Mouse (Mus musculus) stomach, embryonic 14.5 days (tissue): ENCODE measurements at regions not wholly inside any gene's neighbourhood (a gene's known extent, or its start where the extent isn't known, plus 50 kb on each side); places are given as distances from the start of the nearest gene placed in this dataset.

Source experiments
- ATAC-seq: fragments of 200-750 bp; cut with Nextera tagmentation; 2 replicates; pipeline ENCODE4 v1.8.0; 2017; ENCODE audit warnings: low read depth, moderate TSS enrichment; ENCODE audit not compliant: insufficient number of reproducible peaks, insufficient read depth, low FRiP score
- H3K27ac ChIP-seq: fragments of 300-500 bp; sonication (generic); 2 replicates; pipeline ENCODE4 v1.5.1; 2014; ENCODE audit warnings: mild to moderate bottlenecking, low read length, moderate library complexity, mixed read lengths
- H3K27me3 ChIP-seq: fragments of 300-500 bp; sonication (generic); 2 replicates; pipeline ENCODE4 v1.6.1; 2014; ENCODE audit warnings: low read length, control low read depth, mixed read lengths; ENCODE audit not compliant: control insufficient read depth, insufficient read depth
- H3K36me3 ChIP-seq: fragments of 300-500 bp; sonication (generic); 2 replicates; pipeline ENCODE4 v1.6.1; 2014; ENCODE audit warnings: mild to moderate bottlenecking, control low read depth, low read length, moderate library complexity, mixed read lengths; ENCODE audit not compliant: control insufficient read depth, insufficient read depth
- H3K4me1 ChIP-seq: fragments of 300-500 bp; sonication (generic); 2 replicates; pipeline ENCODE4 v1.6.1; 2014; ENCODE audit warnings: low read length, control low read depth, mixed read lengths; ENCODE audit not compliant: control insufficient read depth, insufficient read depth
- H3K4me2 ChIP-seq: fragments of 300-500 bp; sonication (generic); replicated peaks from 2 replicates; pipeline ENCODE4 v1.6.1; 2014; ENCODE audit warnings: low read depth, low read length, control low read depth
- H3K4me3 ChIP-seq: fragments of 300-500 bp; sonication (generic); 2 replicates; pipeline ENCODE4 v1.5.1; 2014; ENCODE audit warnings: low read depth, low read length, control low read depth
- H3K9ac ChIP-seq: fragments of 300-500 bp; sonication (generic); replicated peaks from 2 replicates; pipeline ENCODE4 v1.6.1; 2014; ENCODE audit warnings: low read depth, mild to moderate bottlenecking, control low read depth, low read length, moderate library complexity, mixed read lengths
- H3K9me3 ChIP-seq: fragments of 300-500 bp; sonication (generic); 2 replicates; pipeline ENCODE4 v1.6.1; 2016; ENCODE audit warnings: low read depth, low read length, control low read depth; ENCODE audit not compliant: control insufficient read depth
- WGBS: fragments of 180-500 bp; shearing (Covaris S2); extraction: QIAGEN DNeasy Blood & Tissue Kit; methylation state at CpG from one replicate; pipeline ENCODE4 v1.1.7; 2014; 5-methylcytosine and 5-hydroxymethylcytosine counted together

GRCm38 (mm10) chr2:106529247-106529646, 163.8 kb upstream of the Mpped2 start:
- Histone ChIP-seq H3K27me3 (no peaks in the 10 kb centered on the region), H3K4me2 (no peak overlapping the region), H3K4me3 (no peak overlapping the region), H3K9me3 (no peaks in the 10 kb centered on the region), H3K36me3 (no peaks in the 10 kb centered on the region), H3K4me1 (no peaks in the 10 kb centered on the region), H3K9ac (no peak overlapping the region), H3K27ac (no peak overlapping the region)
- WGBS = 75% methylated on average over 5 of the region's 5 CpGs
- no peak for ATAC-seq

DNA sequence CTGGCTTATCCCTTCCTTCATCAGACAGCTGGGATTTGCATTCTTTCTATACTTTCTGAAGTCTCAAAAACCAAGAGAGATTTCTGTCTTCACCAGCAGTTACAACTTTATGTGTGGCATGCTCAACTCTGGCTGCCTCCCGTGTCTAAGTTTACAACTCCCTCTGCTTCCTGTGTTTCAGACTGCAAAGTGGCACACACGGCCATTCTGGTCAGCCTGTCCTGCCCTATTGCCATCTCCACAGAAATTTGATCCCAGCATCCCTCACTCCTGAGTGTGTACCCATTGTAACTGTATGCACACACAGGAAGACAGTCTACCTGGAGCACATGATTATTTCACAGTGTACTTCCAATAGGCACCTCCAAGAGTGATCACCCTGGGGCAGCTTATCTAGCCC, 163.3 kb upstream of the Mpped2 start:
- Histone ChIP-seq H3K4me1 (no peaks in the 10 kb centered on the region), H3K36me3 (no peaks in the 10 kb centered on the region), H3K9me3 (no peaks in the 10 kb centered on the region), H3K9ac (no peak overlapping the region), H3K4me2 (no peak overlapping the region), H3K4me3 (no peak overlapping the region), H3K27me3 (no peaks in the 10 kb centered on the region), H3K27ac (no peak overlapping the region)
- WGBS = 52% methylated on average over 2 of the region's 2 CpGs
- ATAC-seq = no peak

DNA sequence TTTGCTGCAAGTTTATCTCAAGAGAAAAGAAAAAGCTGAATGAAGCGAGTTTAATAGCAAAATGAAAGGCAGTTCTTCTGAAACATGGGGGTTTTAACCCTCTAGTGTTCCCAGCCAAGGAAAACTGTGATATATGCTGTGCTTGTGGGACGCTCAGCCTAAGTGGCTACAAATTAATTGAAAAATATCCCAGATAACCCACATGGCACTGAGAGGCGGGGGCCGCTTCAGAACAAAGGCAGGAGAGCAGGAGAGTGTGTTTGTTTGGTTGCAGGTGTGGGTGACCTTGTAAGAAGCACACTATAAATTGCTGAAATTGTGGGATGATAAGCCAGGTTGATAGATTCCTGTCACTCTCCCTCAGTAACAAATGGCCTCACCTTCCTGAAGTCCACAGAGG, 154.7 kb upstream of the Mpped2 start:
- H3K36me3 ChIP-seq = no peaks in the 10 kb centered on the region
- no peaks in the 10 kb centered on the region for H3K9me3 ChIP-seq
- WGBS = 56% methylated on average over 4 of the region's 4 CpGs
- H3K9ac ChIP-seq = no peak overlapping the region
- no peak overlapping the region for H3K27ac ChIP-seq
- H3K27me3 ChIP-seq = no peaks in the 10 kb centered on the region
- H3K4me3 ChIP-seq = no peak overlapping the region
- ATAC-seq = no peak
- no peaks in the 10 kb centered on the region for H3K4me1 ChIP-seq
- H3K4me2 ChIP-seq = no peak overlapping the region

GRCm38 (mm10) chr2:106540176-106540575, 152.9 kb upstream of the Mpped2 start:
- Histone ChIP-seq H3K27ac (no peak overlapping the region), H3K9ac (no peak overlapping the region), H3K9me3 (no peaks in the 10 kb centered on the region), H3K36me3 (no peaks in the 10 kb centered on the region), H3K4me3 (no peak overlapping the region), H3K27me3 (no peaks in the 10 kb centered on the region), H3K4me1 (no peaks in the 10 kb centered on the region), H3K4me2 (no peak overlapping the region)
- no peak for ATAC-seq
- 95% methylated on average over 5 of the region's 5 CpGs for WGBS

DNA sequence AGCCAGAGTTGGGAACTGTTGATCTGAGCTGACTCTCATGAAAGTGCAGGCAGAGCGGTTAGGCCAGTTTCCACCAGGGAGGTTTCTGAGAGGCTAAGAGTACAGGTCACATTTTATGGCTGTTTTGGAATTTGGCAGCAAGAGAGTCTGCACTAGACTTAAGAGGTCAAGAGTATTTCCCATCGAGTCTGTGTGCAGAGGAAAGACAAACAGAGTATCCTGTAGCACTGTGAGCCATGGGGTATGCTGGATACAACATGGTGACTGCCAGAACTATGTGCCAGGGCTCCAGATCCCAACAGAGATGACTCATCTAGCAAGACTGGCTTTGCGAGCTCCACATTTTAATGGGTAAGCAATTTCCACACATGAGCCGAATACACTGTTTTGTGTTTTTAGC, 146.0 kb upstream of the Mpped2 start:
- no peaks in the 10 kb centered on the region for H3K36me3 ChIP-seq
- no peaks in the 10 kb centered on the region for H3K4me1 ChIP-seq
- no peaks in the 10 kb centered on the region for H3K9me3 ChIP-seq
- WGBS = 68% methylated on average over 4 of the region's 4 CpGs
- H3K4me2 ChIP-seq = no peak overlapping the region
- H3K27me3 ChIP-seq = no peaks in the 10 kb centered on the region
- H3K9ac ChIP-seq = no peak overlapping the region
- no peak for ATAC-seq
- no peak overlapping the region for H3K27ac ChIP-seq
- H3K4me3 ChIP-seq = no peak overlapping the region

GRCm38 (mm10) chr2:106553666-106554065, 139.4 kb upstream of the Mpped2 start:
- WGBS = 81% methylated on average over 5 of the region's 5 CpGs
- Histone ChIP-seq H3K4me1 (no peaks in the 10 kb centered on the region), H3K27ac (no peak overlapping the region), H3K4me3 (no peak overlapping the region), H3K27me3 (no peaks in the 10 kb centered on the region), H3K36me3 (no peaks in the 10 kb centered on the region), H3K9ac (no peak overlapping the region), H3K9me3 (no peaks in the 10 kb centered on the region), H3K4me2 (no peak overlapping the region)
- no peak for ATAC-seq

DNA sequence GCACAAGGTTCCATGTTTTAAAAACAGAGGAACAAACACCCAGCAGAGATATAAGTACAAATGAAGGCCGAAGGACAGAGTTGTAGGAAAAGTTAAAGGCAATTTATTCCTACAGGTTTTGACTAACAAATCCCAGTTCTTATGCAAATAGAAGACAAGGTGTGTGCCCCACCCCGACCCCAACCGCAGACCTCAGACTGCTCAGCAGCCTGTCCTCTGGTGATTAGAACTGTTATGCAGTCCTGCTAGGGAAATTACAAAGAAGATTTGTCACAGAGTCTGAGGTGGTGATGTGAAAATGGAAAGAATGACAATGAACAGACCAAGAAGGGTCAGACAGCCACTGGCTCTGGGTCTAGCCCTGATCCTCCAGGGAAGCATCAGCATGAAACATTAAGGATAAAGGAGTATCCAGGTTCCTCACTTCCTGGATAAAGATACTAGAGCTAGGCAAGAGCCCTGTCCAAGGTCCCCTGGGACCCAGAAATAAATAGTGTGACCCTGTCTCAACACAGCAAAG, 131.4 kb upstream of the Mpped2 start:
- WGBS = 67% methylated on average over 3 of the region's 3 CpGs

DNA sequence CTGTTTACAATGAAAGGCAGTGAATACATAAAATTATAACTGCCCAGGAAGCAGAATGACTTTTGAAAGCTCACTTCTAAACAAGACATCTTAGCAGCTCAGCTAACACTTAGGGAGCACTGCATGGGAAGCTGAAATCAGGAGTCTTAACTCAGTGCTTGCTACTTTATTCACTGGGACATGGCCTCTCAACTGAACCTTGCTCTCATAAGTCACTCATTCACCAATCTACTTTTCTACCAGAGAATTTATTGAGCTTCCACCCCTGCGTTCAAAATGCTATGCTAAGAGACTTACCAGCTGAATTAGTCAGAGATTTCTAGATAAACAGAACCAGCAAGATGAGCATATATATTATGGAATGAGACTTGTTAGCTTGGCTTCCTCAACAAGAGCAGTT, 122.8 kb upstream of the Mpped2 start:
- H3K36me3 ChIP-seq = no peaks in the 10 kb centered on the region
- H3K4me2 ChIP-seq = no peak overlapping the region
- H3K4me3 ChIP-seq = no peak overlapping the region
- H3K4me1 ChIP-seq = no peaks in the 10 kb centered on the region
- WGBS = 60% methylated on average over 1 of the region's 1 CpGs
- no peak overlapping the region for H3K9ac ChIP-seq
- H3K27ac ChIP-seq = no peak overlapping the region
- no peaks in the 10 kb centered on the region for H3K27me3 ChIP-seq
- no peak for ATAC-seq
- H3K9me3 ChIP-seq = no peaks in the 10 kb centered on the region; the same call in 1 of the 2 replicates

More for the DNA sequence above, 131.4 kb upstream of the Mpped2 start:
- no peak overlapping the region for H3K4me2 ChIP-seq
- H3K36me3 ChIP-seq = no peaks in the 10 kb centered on the region
- ATAC-seq = no peak
- no peaks in the 10 kb centered on the region for H3K9me3 ChIP-seq
- H3K27me3 ChIP-seq = no peaks in the 10 kb centered on the region
- no peaks in the 10 kb centered on the region for H3K4me1 ChIP-seq
- H3K27ac ChIP-seq = no peak overlapping the region
- H3K4me3 ChIP-seq = no peak overlapping the region
- no peak overlapping the region for H3K9ac ChIP-seq

DNA sequence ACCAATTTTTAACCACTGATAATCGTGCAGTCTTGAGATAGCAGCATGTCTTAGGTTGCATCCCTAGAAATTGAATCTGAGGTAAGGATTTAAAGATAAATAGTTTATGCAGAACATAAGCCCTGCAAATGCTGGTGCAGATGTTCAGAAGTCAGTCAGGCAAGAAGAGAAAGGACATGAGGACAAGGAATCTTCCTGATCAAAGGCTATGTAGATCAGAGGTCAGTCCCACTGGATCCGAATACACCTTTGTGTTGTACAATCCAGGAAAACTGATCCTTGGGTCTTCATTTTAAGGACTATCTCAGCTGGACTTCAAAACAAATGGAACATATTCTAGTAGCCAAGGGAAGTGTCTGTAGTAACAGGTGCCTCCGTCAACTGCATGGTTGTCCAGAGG, 121.7 kb upstream of the Mpped2 start:
- WGBS = 87% methylated on average over 3 of the region's 3 CpGs
- Histone ChIP-seq H3K27ac (no peak overlapping the region), H3K27me3 (no peaks in the 10 kb centered on the region), H3K9ac (no peak overlapping the region), H3K4me3 (no peak overlapping the region), H3K36me3 (no peaks in the 10 kb centered on the region), H3K9me3 (no peaks in the 10 kb centered on the region; the same call in 1 of the 2 replicates), H3K4me1 (no peaks in the 10 kb centered on the region), H3K4me2 (no peak overlapping the region)
- ATAC-seq = no peak
